Mouse (Mus musculus): Measurements from ENCODE around the gene Oxt.
"Not testable (repeated sequence)": the region's sequence is repeated elsewhere in the genome, so short reads cannot be mapped to it uniquely, and the experiment has no call there.

Gene Oxt

DNA sequence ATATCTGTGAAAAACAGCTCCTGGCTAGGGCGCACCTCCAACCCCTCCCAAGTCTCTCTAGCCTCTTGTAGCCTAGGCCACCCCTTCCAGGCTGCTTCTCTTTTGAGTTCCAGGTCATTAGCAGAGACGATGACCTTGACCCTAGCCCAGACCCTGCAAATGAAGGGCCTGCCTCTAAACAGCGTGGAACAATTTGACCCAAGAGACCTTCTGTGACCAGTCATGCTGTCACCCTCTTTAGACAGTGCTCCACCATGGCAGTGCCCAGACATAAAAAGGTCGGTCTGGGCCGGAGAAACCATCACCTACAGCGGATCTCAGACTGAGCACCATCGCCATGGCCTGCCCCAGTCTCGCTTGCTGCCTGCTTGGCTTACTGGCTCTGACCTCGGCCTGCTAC lies at the start of gene Oxt:
Gene Oxt (plus strand): TSS at position 301 of the 400 bp plus-strand sequence.
- DNase-seq (ENCODE audit: low spot score in 2 of 2) = no peak

DNA sequence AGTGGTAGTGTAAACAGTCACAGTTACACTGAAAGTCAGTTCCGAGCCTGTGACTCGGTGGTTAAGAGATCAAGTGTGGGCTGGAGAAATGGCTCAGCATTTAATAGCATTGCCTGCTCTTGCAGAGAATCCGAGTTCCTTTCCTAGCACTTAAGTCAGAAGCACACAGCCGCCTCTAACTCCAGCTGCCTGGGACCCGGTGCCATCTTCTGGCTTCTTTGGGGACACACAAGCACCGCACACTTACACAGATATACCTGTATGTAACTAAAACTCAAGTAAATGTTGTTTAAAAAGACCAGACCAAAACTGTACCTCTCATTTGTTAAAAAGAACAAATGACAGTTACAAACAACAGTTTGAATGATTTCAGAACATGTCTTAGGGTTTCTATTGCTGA lies 47.5 kb upstream of the Oxt start:
- DNase-seq (ENCODE audit: low spot score in 2 of 2) = no peak

GRCm38 (mm10) chr2:130529290-130529689 lies 46.7 kb upstream of the Oxt start:
- no peak for DNase-seq (ENCODE audit: low spot score in 2 of 2)

- DNase-seq (ENCODE audit: low spot score in 2 of 2) = no peak
Observed at GRCm38 (mm10) chr2:130529925-130530324, 46.0 kb upstream of the Oxt start.

DNA sequence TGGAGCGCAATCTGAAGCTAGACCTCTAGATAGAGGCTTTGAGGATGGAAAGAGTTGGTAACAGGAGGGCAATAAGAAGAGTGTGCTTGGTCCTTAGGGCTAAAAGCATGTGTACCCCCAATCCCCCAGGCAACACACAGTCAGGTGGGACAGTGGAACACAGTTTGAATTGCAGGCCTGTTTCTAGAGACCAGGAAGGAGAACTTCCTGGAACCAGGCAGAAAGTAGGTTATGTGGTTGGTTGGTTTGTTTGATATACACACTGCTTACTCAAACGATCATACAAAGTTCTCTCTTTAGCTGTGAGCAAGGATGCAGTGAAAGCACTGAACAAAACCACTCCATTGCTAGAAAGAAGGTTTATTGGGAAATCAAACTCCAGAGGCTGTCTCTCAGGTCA lies 43.8 kb upstream of the Oxt start:
- no peak for DNase-seq (ENCODE audit: low spot score in 2 of 2)

- peak; percentile 24 to 26 for DNase-seq (ENCODE audit: low spot score in 2 of 2)
Observed at GRCm38 (mm10) chr2:130535017-130535416, 41.0 kb upstream of the Oxt start.

GRCm38 (mm10) chr2:130536890-130537289 lies 39.1 kb upstream of the Oxt start:
- no peak for DNase-seq (ENCODE audit: low spot score in 2 of 2)

DNA sequence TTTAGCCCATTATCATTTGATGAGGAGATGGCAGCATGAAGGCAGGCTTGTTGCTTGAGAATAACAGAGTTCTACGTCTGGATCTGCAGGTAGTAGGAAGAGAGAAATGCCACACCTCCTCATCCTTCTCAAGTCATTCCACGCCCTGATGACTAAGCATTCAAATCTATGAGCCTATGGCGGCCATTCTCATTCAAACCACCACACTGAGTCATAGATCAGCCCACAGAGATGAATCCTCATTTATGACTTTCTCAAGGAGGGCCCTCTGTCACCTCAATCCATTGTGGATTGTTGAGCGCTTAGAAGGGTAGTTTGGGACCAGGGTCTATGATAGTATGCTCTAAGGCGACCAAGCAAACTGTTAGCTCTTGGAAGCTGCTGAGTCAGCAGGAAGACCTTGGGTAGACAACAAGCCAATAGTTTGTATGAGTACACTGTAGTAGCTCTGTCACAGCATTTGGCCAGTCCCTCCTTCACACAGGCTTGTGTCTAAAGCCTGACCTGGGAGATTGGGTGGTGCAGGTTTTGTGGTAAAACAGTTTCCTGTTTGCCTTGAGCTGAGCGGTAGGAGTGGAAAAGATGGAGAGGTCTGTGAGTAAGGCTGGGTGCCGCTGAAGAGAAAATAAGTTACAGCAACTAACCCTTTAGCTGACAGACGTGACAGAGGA lies 37.0 kb upstream of the Oxt start:
- DNase-seq (ENCODE audit: low spot score in 2 of 2) = peak; percentile 19 to 27

DNA sequence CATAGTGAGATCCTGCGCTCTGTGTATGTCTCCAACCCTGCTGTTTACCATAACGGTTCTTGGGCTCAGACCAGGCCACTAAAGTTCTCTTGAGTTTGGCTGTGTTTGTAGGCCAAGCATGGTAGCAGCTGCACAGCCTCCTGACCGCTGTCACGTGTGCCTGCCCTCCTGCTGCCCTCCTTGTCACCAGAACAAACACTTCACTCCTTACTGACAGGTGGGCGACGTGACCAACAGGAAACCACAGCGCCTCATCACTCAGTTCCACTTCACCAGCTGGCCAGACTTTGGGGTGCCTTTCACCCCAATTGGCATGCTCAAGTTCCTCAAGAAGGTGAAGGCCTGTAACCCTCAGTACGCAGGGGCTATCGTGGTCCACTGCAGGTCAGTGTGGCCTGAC lies 35.7 kb upstream of the Oxt start:
- DNase-seq (ENCODE audit: low spot score in 2 of 2) = peak; percentile 28 to 55

DNA sequence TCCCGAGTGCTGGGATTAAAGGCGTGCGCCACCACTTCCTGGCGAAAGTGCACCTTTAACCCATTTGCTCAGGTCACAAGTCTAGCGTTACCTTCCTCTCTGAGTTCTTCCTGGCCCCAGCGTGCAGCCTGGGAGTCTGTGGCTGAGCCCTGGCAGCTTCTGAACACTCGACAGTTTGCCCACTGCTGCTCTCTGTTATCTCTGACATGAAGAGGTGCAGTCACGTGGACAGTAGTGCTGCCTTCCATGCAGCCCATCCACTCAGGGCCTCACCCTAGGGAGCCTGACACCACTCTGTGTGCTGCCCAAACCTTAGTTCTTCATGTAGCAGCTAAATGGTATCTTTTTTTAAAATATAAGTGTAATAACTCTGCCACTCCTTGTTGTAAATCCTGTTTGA lies 29.0 kb upstream of the Oxt start:
- no peak for DNase-seq (ENCODE audit: low spot score in 2 of 2)

DNA sequence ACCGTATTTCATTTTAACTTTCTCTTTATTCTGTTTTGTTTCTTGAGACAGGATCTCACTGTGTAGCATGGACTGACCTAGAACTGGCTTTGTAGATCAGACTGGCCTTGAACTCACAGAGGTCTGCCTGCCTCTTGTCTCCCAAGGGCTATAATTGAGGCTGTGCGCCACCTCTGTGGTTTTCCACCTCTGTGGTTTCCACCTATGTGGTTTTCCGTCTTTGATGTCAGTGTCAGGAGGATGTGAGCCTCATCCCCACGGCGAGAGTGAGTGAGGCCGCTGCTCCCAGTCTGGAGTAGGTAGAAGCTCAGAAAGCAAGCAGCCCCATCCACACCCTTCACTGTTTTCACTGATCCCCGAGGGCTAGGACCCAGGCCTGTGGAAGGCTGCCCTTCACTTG lies 21.1 kb upstream of the Oxt start:
- DNase-seq (ENCODE audit: low spot score in 2 of 2) = no peak

DNA sequence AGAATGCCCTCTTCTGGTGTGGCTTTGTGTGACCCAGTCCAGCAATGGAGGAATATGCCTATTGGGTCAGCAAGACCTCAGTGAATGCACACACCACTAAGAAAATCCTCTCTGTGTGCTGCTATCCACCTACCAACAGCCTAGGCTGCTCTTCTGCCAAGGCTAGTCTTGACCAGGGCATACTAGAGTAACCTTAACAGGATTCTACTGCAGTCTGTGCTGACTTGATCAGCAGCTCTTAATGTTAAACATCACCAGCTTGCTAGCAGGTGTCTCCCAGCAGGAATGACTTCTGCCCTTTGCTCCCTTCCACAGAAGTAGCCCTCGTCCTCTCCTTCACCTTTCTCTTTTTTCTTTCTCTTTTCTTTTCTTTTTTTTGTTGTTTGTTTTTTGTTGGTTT lies 19.7 kb upstream of the Oxt start:
- DNase-seq (ENCODE audit: low spot score in 2 of 2) = no peak

DNA sequence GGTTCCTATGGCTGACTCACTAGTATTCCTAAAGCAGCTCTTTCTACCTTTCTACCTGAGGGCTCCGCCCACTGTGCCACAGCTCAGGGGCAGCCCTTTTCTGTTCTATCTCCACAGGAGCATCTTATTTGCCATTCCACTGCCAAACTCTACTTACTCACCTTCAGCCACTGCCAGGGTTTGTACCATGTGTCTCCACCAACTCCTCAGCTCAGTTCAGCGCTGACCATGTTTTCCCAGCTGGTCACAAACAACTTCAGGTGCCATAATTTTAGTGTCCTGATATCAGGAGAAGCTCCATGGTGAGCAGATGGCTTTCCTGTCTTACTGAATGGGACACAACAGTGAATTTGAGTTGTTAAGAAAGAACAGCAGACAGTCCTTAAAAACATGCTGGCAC lies 18.5 kb upstream of the Oxt start:
- no peak for DNase-seq (ENCODE audit: low spot score in 2 of 2)

DNA sequence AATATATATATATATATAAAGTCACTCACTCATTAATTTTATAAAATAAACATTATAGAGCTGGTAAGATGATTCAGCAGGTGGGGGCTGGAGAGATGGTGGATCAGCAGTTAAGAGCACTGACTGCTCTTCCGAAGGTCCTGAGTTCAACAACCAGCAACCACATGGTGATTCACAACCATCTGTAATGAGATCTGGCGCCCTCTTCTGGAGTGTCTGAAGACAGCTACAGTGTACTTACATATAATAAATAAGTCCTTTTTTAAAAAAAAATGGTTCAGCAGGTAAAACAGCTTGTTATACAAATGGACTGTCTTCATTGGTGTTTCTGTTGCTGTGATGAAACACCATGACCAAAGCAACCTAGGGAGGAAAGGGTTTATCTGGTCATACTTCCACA lies 18.0 kb upstream of the Oxt start:
- DNase-seq (ENCODE audit: low spot score in 2 of 2) = no peak

DNA sequence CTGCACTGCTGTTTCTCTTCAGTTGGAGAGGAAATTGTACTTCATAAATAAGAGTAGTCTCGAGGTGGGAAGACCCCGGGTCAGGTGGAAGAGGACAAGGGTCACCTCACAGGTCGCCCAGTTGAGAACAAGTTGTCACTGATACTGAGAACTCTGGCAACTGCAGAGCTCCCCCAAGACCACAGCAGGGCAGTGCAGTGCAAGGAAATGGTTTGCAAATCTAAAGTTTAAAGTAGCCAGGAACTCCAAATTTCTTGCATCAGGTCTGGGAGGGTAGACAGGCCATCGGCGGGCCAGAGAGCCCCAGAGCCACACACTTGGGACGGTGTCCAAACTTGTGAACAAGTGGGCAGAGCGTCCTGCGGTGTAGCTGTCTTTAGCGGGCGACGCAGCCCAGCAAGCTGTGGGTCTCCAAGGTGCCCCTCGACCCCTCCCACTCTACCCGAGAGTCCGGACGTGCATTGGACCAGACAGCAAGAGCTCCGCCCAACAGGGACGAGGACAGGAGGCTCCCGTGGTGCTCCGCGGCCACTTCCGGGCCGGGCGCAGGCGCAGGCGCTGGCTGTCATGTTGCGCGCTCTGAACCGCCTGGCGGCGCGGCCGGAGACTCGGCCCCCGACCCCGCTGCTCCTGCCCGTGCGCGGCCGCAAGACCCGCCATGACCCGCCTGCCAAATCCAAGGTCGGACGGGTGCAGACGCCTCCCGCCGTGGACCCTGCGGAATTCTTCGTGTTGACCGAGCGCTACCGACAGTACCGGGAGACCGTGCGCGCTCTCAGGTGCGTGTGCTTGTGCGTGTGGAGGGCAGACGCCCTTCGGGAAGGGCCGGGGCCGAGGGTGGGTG lies 12.5 kb upstream of the Oxt start, which contains the start of gene Mrps26:
Gene Mrps26 (plus strand): TSS at position 531 of the 844 bp plus-strand sequence.
- peak; percentile 95 for DNase-seq (ENCODE audit: low spot score in 2 of 2)

DNA sequence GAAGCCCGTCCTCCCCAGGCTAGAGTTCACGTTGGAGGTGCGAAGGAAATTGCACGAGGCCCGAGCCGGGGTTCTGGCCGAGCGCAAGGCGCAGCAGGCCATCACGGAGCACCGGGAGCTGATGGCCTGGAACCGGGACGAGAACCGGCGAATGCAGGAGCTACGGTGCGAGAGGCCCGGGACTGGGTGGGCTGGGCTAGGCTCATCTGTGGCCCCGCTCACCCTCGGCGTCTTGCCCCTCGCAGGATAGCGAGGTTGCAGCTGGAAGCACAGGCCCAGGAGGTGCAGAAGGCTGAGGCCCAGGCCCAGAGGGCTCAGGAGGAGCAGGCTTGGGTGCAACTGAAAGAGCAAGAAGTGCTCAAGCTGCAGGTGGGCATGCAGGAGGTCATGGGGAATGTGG lies 11.9 kb upstream of the Oxt start:
- DNase-seq (ENCODE audit: low spot score in 2 of 2) = peak in 1 of 2 experiments; percentile 8

GRCm38 (mm10) chr2:130564983-130565382 lies 11.0 kb upstream of the Oxt start:
- DNase-seq (ENCODE audit: low spot score in 2 of 2) = no peak

DNA sequence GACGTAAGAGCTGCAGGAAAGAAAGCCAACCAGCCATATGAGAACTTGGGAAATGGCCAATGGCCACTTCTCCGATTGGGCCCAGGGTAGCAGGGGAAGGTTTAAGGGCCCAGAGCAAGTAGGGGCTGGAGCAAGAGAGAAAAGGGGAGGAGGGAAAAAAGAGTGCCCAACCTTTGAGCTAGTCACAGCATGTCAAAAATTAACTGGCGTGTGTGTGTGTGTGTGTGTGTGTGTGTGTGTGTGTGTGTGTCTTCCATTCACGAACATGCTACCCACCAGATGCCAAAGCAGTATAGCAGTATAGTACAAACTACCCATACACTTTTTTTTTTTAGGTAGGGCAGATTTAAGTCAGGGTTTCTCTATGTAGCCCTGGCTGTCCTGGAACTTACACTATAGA lies 7.1 kb upstream of the Oxt start:
- no peak for DNase-seq (ENCODE audit: low spot score in 2 of 2)

DNA sequence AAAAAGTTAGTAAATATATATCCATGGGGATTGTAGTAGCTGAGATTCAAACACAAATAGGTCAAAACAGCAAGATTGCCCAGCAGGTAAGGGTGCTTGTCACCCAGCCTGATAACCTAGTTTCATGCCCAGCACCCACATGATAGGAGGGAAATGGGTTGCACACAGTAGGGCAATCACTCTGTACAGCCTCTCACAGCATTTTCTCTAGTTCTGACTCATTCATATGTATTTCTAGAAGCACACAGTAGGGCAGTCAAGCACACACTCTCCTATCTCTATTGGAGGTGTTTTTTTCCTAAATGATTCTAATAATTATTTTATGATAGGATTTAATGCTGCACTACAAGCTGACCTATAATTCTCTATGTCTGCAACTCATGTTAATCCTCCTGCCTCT lies 6.0 kb upstream of the Oxt start:
- no peak for DNase-seq (ENCODE audit: low spot score in 2 of 2)

GRCm38 (mm10) chr2:130574960-130575359 lies 1.0 kb upstream of the Oxt start:
- DNase-seq (ENCODE audit: low spot score in 2 of 2) = no peak

- not testable (repeated sequence) for DNase-seq (ENCODE audit: low spot score in 2 of 2)
Observed at GRCm38 (mm10) chr2:130576564-130576963, 591 bp downstream of the Oxt start.

- DNase-seq (ENCODE audit: low spot score in 2 of 2) = no peak
Observed at GRCm38 (mm10) chr2:130577021-130577420, 1.0 kb downstream of the Oxt start.

- DNase-seq (ENCODE audit: low spot score in 2 of 2) = peak; percentile 61 to 63
Observed at GRCm38 (mm10) chr2:130577632-130578031, 1.7 kb downstream of the Oxt start.

Measured in spleen, postnatal 36 days (tissue).